Mouse (Mus musculus): ENCODE results near the gene Cdk14. TPM values are rescaled to one million over a fixed set of nuclear protein-coding genes. Genes with fewer than 3 reads are reported as not detected.

Cdk14 gene
- polyA plus RNA-seq, 2 experiments = 0.68 to 1.4 TPM

DNA sequence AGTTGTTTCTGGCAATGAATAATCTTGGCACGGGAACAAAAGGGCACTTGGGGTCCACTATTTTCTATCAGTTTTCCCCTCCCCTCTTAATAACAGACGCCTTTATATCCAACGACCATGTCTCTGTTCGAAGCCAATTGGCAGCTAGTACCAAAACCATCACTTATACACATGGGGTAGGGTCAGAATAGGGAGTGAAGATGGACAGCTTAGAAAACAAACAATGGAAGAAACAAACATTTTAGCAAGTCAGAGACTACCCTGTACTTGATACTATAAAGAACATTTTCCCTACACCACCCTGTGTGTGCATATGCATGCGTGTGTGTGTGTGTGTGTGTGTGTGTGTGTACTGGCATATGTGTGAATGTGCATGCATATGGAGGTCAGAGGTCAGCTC is 386.7 kb downstream of the Cdk14 start:
- TF ChIP-seq CTCF (IDR thresholded peaks at IDR 0.05; ENCODE audit: low read depth) (no peak), EP300 (IDR thresholded peaks at IDR 0.05; ENCODE audit: low read depth) (no peak)
- H3K9ac ChIP-seq (replicated peaks) = no peak overlapping the region
- H3K4me3 ChIP-seq (ENCODE audit: insufficient read depth in 1 of 2, low read depth in 2 of 2, low read length in 2 of 2) = no peak overlapping the region
- H3K4me1 ChIP-seq (replicated peaks; ENCODE audit: control insufficient read depth in 2 of 2, insufficient read depth in 2 of 2, low read length in 1 of 2) = no peaks in the 10 kb centered on the region
- no peak overlapping the region for H3K4me2 ChIP-seq (ENCODE audit: low read depth)
- DNase-seq (ENCODE audit: low read depth in 3 of 3, low spot score in 3 of 3) (no peak), ATAC-seq (ENCODE audit: insufficient read depth) (no peak)
- no peak overlapping the region for H3K27ac ChIP-seq
- no peaks in the 10 kb centered on the region for H3K9me3 ChIP-seq (ENCODE audit: control insufficient read depth, low read length)
- H3K27me3 ChIP-seq (ENCODE audit: control insufficient read depth, insufficient read depth, low read length) = no peaks in the 10 kb centered on the region
- 64% methylated on average over 5 of the region's 5 CpGs for WGBS (ENCODE audit: insufficient replicate concordance)
- no peaks in the 10 kb centered on the region for H3K36me3 ChIP-seq (replicated peaks; ENCODE audit: control insufficient read depth, insufficient read depth, low read depth)

DNA sequence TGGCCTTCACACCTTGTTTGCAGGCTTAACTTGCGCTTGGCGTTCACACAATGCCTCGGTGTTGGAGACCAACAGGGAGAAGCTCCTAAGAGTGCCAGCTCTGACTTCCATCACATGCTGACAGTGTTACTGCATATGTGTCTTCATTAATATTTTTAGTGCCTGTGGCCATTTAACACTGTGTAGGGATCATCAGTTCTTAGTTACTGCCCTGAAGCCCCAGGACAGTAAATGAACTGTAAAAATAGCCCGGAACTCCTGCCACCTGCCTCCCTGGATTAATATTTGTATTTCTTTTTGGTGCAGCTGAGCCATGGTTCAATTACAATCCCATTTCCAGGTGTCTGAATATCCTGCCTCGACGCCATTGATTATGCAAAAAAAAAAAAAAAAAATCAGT is 387.3 kb downstream of the Cdk14 start:
- H3K9ac ChIP-seq (replicated peaks) = no peak overlapping the region

DNA sequence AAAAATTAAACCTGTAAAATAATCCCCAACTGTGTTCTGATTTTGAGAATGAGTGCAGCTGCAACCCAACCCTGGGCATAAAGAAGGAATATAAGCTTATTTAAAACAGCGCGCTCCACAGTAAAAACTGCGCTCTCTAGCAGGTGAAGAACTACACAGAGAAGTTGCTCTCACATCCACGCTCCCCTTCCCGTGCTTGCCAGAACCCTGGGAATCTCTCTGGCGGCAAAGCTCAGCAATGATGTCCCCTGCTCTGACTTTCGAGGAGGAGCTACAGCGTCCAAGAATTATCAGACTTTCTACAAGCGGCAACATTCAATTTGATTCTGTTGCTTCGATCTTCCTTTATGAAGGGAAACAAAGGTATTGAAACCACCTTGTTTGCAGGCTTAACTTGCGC is 387.7 kb downstream of the Cdk14 start:
- no peak for ATAC-seq (ENCODE audit: insufficient read depth)
- 71% methylated on average over 11 of the region's 11 CpGs for WGBS (ENCODE audit: insufficient replicate concordance)
- H3K4me3 ChIP-seq (ENCODE audit: insufficient read depth in 1 of 2, low read depth in 2 of 2, low read length in 2 of 2) = no peak overlapping the region

More for the DNA sequence above, 387.3 kb downstream of the Cdk14 start:
- no peaks in the 10 kb centered on the region for H3K36me3 ChIP-seq (replicated peaks; ENCODE audit: control insufficient read depth, insufficient read depth, low read depth)
- no peak overlapping the region for H3K4me3 ChIP-seq (ENCODE audit: insufficient read depth in 1 of 2, low read depth in 2 of 2, low read length in 2 of 2)
- DNase-seq (ENCODE audit: low read depth in 3 of 3, low spot score in 3 of 3) = no peak
- ATAC-seq (ENCODE audit: insufficient read depth) = no peak
- H3K27ac ChIP-seq = no peak overlapping the region
- H3K4me2 ChIP-seq (ENCODE audit: low read depth) = no peak overlapping the region
- no peaks in the 10 kb centered on the region for H3K27me3 ChIP-seq (ENCODE audit: control insufficient read depth, insufficient read depth, low read length)
- no peak for TF ChIP-seq EP300 (IDR thresholded peaks at IDR 0.05; ENCODE audit: low read depth)
- no peak for TF ChIP-seq CTCF (IDR thresholded peaks at IDR 0.05; ENCODE audit: low read depth)
- no peaks in the 10 kb centered on the region for H3K9me3 ChIP-seq (ENCODE audit: control insufficient read depth, low read length)
- no peaks in the 10 kb centered on the region for H3K4me1 ChIP-seq (replicated peaks; ENCODE audit: control insufficient read depth in 2 of 2, insufficient read depth in 2 of 2, low read length in 1 of 2)
- 63% methylated on average over 6 of the region's 6 CpGs for WGBS (ENCODE audit: insufficient replicate concordance)

DNA sequence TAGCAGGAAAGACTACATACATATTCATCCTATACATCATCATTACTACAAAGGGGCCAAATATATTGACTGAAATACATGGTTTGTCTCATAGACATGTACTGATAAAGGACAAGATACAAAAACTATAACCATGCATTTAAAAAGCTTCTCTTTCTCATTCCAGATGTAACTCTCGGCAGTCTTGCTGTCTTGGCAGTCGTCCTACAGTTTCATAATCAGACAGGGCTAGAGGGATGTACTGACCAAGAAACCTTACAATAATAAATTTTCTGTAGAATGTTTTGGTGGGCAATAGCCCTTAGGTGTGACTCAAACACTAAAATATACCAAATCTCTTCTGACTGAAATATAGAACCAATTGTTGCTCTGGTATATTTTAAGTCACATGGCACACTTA is 389.7 kb downstream of the Cdk14 start:
- ATAC-seq (ENCODE audit: insufficient read depth) (no peak), DNase-seq (ENCODE audit: low read depth in 3 of 3, low spot score in 3 of 3) (no peak)
- no peak overlapping the region for H3K4me3 ChIP-seq (ENCODE audit: insufficient read depth in 1 of 2, low read depth in 2 of 2, low read length in 2 of 2)
- no peaks in the 10 kb centered on the region for H3K4me1 ChIP-seq (replicated peaks; ENCODE audit: control insufficient read depth in 2 of 2, insufficient read depth in 2 of 2, low read length in 1 of 2)
- no peak overlapping the region for H3K27ac ChIP-seq
- H3K9me3 ChIP-seq (ENCODE audit: control insufficient read depth, low read length) = no peaks in the 10 kb centered on the region
- TF ChIP-seq CTCF (IDR thresholded peaks at IDR 0.05; ENCODE audit: low read depth) = no peak
- no peak for TF ChIP-seq EP300 (IDR thresholded peaks at IDR 0.05; ENCODE audit: low read depth)
- no peak overlapping the region for H3K4me2 ChIP-seq (ENCODE audit: low read depth)
- no peak overlapping the region for H3K9ac ChIP-seq (replicated peaks)
- no peaks in the 10 kb centered on the region for H3K27me3 ChIP-seq (ENCODE audit: control insufficient read depth, insufficient read depth, low read length)
- 59% methylated on average over 2 of the region's 2 CpGs for WGBS (ENCODE audit: insufficient replicate concordance)
- H3K36me3 ChIP-seq (replicated peaks; ENCODE audit: control insufficient read depth, insufficient read depth, low read depth) = no peaks in the 10 kb centered on the region

More for the DNA sequence above, 387.7 kb downstream of the Cdk14 start:
- no peak for TF ChIP-seq CTCF (IDR thresholded peaks at IDR 0.05; ENCODE audit: low read depth)
- no peak for TF ChIP-seq EP300 (IDR thresholded peaks at IDR 0.05; ENCODE audit: low read depth)
- Histone ChIP-seq H3K27ac (no peak overlapping the region), H3K36me3 (replicated peaks; ENCODE audit: control insufficient read depth, insufficient read depth, low read depth) (no peaks in the 10 kb centered on the region), H3K4me2 (ENCODE audit: low read depth) (no peak overlapping the region), H3K27me3 (ENCODE audit: control insufficient read depth, insufficient read depth, low read length) (no peaks in the 10 kb centered on the region), H3K4me1 (replicated peaks; ENCODE audit: control insufficient read depth in 2 of 2, insufficient read depth in 2 of 2, low read length in 1 of 2) (no peaks in the 10 kb centered on the region), H3K9me3 (ENCODE audit: control insufficient read depth, low read length) (no peaks in the 10 kb centered on the region), H3K9ac (replicated peaks) (no peak overlapping the region)
- DNase-seq (ENCODE audit: low read depth in 3 of 3, low spot score in 3 of 3) = no peak

DNA sequence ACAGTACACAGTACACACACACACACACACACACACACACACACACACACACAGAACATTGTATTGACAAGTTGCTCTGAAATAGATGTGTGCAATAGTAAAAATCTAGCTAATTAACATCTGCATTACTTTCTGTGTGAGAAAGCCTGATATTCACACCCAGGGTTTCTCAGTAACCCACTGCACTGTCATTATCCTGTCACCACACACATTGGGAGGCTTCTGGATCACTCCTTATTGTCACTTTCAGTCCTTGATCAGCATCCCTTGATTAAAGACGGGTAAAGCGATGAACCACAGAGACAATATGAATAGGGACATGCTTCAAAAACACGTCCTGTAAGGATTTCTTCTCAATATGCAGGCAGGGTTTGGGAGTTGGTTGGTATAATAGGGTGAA is 401.2 kb downstream of the Cdk14 start:
- DNase-seq (ENCODE audit: low read depth in 3 of 3, low spot score in 3 of 3) (no peak), ATAC-seq (ENCODE audit: insufficient read depth) (no peak)
- no peaks in the 10 kb centered on the region for H3K9me3 ChIP-seq (ENCODE audit: control insufficient read depth, low read length)
- no peak for TF ChIP-seq EP300 (IDR thresholded peaks at IDR 0.05; ENCODE audit: low read depth)
- no peak for TF ChIP-seq CTCF (IDR thresholded peaks at IDR 0.05; ENCODE audit: low read depth)
- no peak overlapping the region for H3K4me3 ChIP-seq (ENCODE audit: insufficient read depth in 1 of 2, low read depth in 2 of 2, low read length in 2 of 2)
- H3K27ac ChIP-seq = no peak overlapping the region
- no peak overlapping the region for H3K4me2 ChIP-seq (ENCODE audit: low read depth)
- H3K27me3 ChIP-seq (ENCODE audit: control insufficient read depth, insufficient read depth, low read length) = no peaks in the 10 kb centered on the region
- no peaks in the 10 kb centered on the region for H3K36me3 ChIP-seq (replicated peaks; ENCODE audit: control insufficient read depth, insufficient read depth, low read depth)
- H3K4me1 ChIP-seq (replicated peaks; ENCODE audit: control insufficient read depth in 2 of 2, insufficient read depth in 2 of 2, low read length in 1 of 2) = no peaks in the 10 kb centered on the region
- WGBS (ENCODE audit: insufficient replicate concordance) = 73% methylated on average over 3 of the region's 3 CpGs
- no peak overlapping the region for H3K9ac ChIP-seq (replicated peaks)
